Mouse (Mus musculus) midbrain, embryonic 15.5 days (tissue): ENCODE data around the gene Pcsk1n. TPM values are rescaled to one million over a fixed set of nuclear protein-coding genes. Genes with fewer than 3 reads are reported as not detected.

ENCODE experiments used
- ATAC-seq: fragments of 200-750 bp; cut with Nextera tagmentation; replicated peaks from 2 replicates; pipeline ENCODE4 v1.8.0; 2017; ENCODE audit warnings: moderate TSS enrichment
- H3K27ac ChIP-seq: fragments of 300-500 bp; sonication (generic); 2 replicates; pipeline ENCODE4 v1.5.1; 2015; ENCODE audit warnings: mild to moderate bottlenecking, inconsistent platforms
- H3K27me3 ChIP-seq: fragments of 300-500 bp; sonication (generic); replicated peaks from 2 replicates; pipeline ENCODE4 v1.6.1; 2015; ENCODE audit warnings: inconsistent platforms
- H3K36me3 ChIP-seq: fragments of 300-500 bp; sonication (generic); replicated peaks from 2 replicates; pipeline ENCODE4 v1.6.1; 2015; ENCODE audit warnings: inconsistent platforms
- H3K4me1 ChIP-seq: fragments of 300-500 bp; sonication (generic); 2 replicates; pipeline ENCODE4 v1.6.1; 2015; ENCODE audit warnings: inconsistent platforms
- H3K4me2 ChIP-seq: fragments of 300-500 bp; sonication (generic); 2 replicates; pipeline ENCODE4 v1.6.1; 2015; ENCODE audit warnings: inconsistent platforms, mild to moderate bottlenecking, moderate library complexity
- H3K4me3 ChIP-seq: fragments of 300-500 bp; sonication (generic); 2 replicates; pipeline ENCODE4 v1.5.1; 2015; ENCODE audit warnings: mild to moderate bottlenecking, inconsistent platforms
- H3K9ac ChIP-seq: fragments of 300-500 bp; sonication (generic); 2 replicates; pipeline ENCODE4 v1.6.1; 2015; ENCODE audit warnings: mild to moderate bottlenecking, inconsistent platforms
- H3K9me3 ChIP-seq: fragments of 300-500 bp; sonication (generic); 2 replicates; pipeline ENCODE4 v1.6.1; 2016; ENCODE audit warnings: inconsistent platforms
- WGBS: fragments of 180-500 bp; shearing (Covaris S2); methylation state at CpG from one replicate; pipeline ENCODE4 v1.1.7; 2015; ENCODE audit warnings: mixed read lengths; 5-methylcytosine and 5-hydroxymethylcytosine counted together
- polyA plus RNA-seq: library from polyadenylated mRNA; unstranded; fragments of >200 nt; fragmentation: Nextera tagmentation; extraction: Ambion mirVana; gene quantifications from 2 replicates; pipeline ENCODE4 v1.2.1, GENCODE M21; 2015

The Pcsk1n gene
- polyA plus RNA-seq, 1 experiment from 2014 or later: 288 TPM

DNA sequence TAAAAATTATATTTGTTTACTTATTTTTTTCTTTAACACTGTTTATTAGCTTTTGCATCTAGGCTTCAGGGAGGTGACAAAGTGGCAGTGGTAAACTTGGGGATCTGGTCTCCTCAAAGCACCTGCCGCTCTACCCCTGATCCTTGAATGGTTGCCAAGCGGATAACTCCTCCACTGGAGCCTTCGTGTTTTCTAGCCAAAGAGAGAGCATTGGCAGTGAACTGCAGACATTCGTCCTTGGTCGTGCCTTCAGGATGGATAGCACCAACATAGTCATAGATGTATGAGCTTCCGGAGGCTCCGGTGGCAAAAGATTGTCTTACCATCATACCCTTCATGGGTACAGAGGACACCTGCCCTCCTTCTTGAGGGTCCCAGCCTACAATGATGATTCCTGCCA lies 30.5 kb downstream of the Pcsk1n start:
- H3K27me3 ChIP-seq: no peaks in the 10 kb centered on the region
- no peak for ATAC-seq
- H3K4me3 ChIP-seq: no peak overlapping the region
- WGBS: 92% methylated on average over 7 of the region's 7 CpGs
- H3K9me3 ChIP-seq: no peaks in the 10 kb centered on the region
- no peak overlapping the region for H3K27ac ChIP-seq
- no peak overlapping the region for H3K9ac ChIP-seq
- peaks cover 8% of the 10 kb centered on the region; the same call in 1 of the 2 replicates for H3K4me1 ChIP-seq
- no peak overlapping the region for H3K4me2 ChIP-seq
- H3K36me3 ChIP-seq: no peaks in the 10 kb centered on the region

GRCm38 (mm10) chrX:7958868-7959267 lies 39.2 kb downstream of the Pcsk1n start:
- H3K4me2 ChIP-seq: no peak overlapping the region
- H3K4me1 ChIP-seq: no peaks in the 10 kb centered on the region
- H3K36me3 ChIP-seq: no peaks in the 10 kb centered on the region
- no peak overlapping the region for H3K9ac ChIP-seq
- no peak overlapping the region for H3K4me3 ChIP-seq
- no peaks in the 10 kb centered on the region for H3K27me3 ChIP-seq
- no peaks in the 10 kb centered on the region for H3K9me3 ChIP-seq
- no peak for ATAC-seq
- 91% methylated on average over 9 of the region's 9 CpGs for WGBS
- no peak overlapping the region for H3K27ac ChIP-seq

- no peak for ATAC-seq
- no peak overlapping the region for H3K4me3 ChIP-seq
- H3K4me2 ChIP-seq: no peak overlapping the region
- H3K36me3 ChIP-seq: no peaks in the 10 kb centered on the region
- H3K27ac ChIP-seq: no peak overlapping the region
- no peak overlapping the region for H3K9ac ChIP-seq
- no peaks in the 10 kb centered on the region for H3K27me3 ChIP-seq
- no peaks in the 10 kb centered on the region for H3K4me1 ChIP-seq
- no peaks in the 10 kb centered on the region for H3K9me3 ChIP-seq
- 74% methylated on average over 7 of the region's 7 CpGs for WGBS
Measured at GRCm38 (mm10) chrX:7963829-7964626, 44.4 kb downstream of the Pcsk1n start.

GRCm38 (mm10) chrX:7966161-7966560 lies 46.5 kb downstream of the Pcsk1n start:
- no peak for ATAC-seq
- Histone ChIP-seq H3K36me3 (no peaks in the 10 kb centered on the region), H3K9ac (no peak overlapping the region), H3K4me1 (no peaks in the 10 kb centered on the region), H3K4me3 (no peak overlapping the region), H3K27ac (no peak overlapping the region), H3K4me2 (no peak overlapping the region), H3K9me3 (no peaks in the 10 kb centered on the region), H3K27me3 (no peaks in the 10 kb centered on the region)
- 83% methylated on average over 4 of the region's 4 CpGs for WGBS

DNA sequence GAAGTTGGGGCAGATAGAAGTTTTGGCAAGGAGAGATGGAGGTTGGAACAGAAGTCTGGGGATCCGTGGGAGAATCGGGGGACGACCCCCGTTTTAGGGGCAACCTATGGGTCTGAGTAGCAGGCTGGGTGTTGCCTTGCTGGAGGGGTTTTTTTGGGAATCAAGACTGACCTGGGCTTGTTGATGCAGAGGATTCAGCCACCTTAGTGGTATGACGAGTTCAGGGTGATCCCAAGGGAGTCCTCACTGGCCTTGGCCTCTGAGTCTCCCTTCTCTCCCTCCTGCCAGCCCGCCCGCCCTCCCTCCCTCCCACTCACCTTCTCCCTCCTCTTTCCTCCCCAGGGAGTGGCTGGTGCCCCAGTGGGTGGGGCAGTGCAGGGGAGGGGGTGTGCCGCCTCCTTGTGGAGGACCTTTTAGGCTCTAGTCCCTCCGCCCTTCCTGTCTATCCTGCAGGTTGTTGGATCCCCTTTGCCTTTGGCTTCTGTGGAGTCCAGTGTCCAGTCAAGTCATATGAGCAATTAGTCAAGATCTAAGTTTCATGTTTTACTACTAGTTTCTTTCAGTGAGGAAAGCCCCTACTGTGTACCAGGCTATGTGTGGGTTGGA lies 48.1 kb downstream of the Pcsk1n start:
- H3K9me3 ChIP-seq: no peaks in the 10 kb centered on the region
- ATAC-seq: no peak

DNA sequence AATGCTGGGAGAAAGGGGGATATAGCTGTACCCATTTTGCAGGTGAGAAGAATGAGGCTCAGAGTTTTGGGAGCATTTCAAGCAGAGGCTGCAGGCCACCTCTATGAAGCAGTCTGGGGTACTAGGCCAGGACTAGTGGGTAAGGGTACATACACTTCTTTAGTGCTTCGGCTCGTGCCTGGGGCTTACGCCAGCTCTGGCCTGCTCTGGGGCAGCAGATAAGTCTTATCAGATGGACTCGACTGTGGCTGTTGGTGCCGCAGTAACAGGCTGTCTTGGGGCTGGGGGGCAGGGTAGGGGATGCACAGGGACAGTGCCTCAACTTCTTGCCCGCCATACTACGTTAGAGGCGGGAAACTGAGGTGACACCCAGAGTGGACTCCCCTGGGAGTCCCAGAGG lies 48.6 kb downstream of the Pcsk1n start:
- no peaks in the 10 kb centered on the region for H3K4me1 ChIP-seq
- no peaks in the 10 kb centered on the region for H3K9me3 ChIP-seq
- no peak overlapping the region for H3K4me3 ChIP-seq
- no peak overlapping the region for H3K9ac ChIP-seq
- no peak overlapping the region for H3K27ac ChIP-seq
- no peak for ATAC-seq
- no peaks in the 10 kb centered on the region for H3K36me3 ChIP-seq
- H3K4me2 ChIP-seq: no peak overlapping the region
- 78% methylated on average over 8 of the region's 8 CpGs for WGBS
- no peaks in the 10 kb centered on the region for H3K27me3 ChIP-seq

More for the DNA sequence above, 48.1 kb downstream of the Pcsk1n start:
- H3K27me3 ChIP-seq: no peaks in the 10 kb centered on the region
- H3K36me3 ChIP-seq: no peaks in the 10 kb centered on the region
- H3K4me3 ChIP-seq: no peak overlapping the region
- no peak overlapping the region for H3K9ac ChIP-seq
- no peak overlapping the region for H3K27ac ChIP-seq
- no peaks in the 10 kb centered on the region for H3K4me1 ChIP-seq
- no peak overlapping the region for H3K4me2 ChIP-seq
- WGBS: 88% methylated on average over 8 of the region's 9 CpGs

GRCm38 (mm10) chrX:7968899-7969298 lies 49.3 kb downstream of the Pcsk1n start:
- no peak for ATAC-seq
- H3K9me3 ChIP-seq: no peaks in the 10 kb centered on the region
- H3K4me1 ChIP-seq: no peaks in the 10 kb centered on the region
- H3K9ac ChIP-seq: no peak overlapping the region
- no peak overlapping the region for H3K27ac ChIP-seq
- H3K4me3 ChIP-seq: no peak overlapping the region
- 90% methylated on average over 3 of the region's 3 CpGs for WGBS
- H3K36me3 ChIP-seq: no peaks in the 10 kb centered on the region
- H3K27me3 ChIP-seq: no peaks in the 10 kb centered on the region
- H3K4me2 ChIP-seq: no peak overlapping the region

DNA sequence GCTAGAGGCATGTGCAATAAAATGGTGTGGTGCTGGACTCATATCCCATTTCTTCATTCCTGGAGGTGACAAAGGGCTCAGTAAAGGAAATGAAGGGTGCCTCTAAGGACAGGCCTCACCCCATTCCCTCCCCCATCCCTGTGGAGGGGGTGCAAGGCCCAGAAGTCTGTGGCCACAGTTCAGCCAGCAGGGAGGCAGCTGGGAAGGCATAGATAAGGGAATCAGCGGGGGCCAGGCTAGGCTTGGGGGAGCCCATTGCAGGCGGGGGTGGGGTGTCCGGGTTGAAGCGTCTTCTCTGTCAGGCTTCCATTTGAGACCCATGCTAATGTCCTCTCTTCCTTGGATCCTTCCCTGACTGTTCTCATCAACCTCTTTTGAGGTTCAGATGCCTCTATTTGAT lies 51.7 kb downstream of the Pcsk1n start:
- ATAC-seq: no peak
- Histone ChIP-seq H3K9ac (no peak overlapping the region), H3K4me2 (no peak overlapping the region), H3K4me3 (no peak overlapping the region), H3K9me3 (no peaks in the 10 kb centered on the region), H3K27ac (no peak overlapping the region), H3K27me3 (no peaks in the 10 kb centered on the region), H3K4me1 (no peaks in the 10 kb centered on the region), H3K36me3 (no peaks in the 10 kb centered on the region)
- WGBS: 52% methylated on average over 4 of the region's 4 CpGs

Other genes starting within 250 kb of the Pcsk1n start
- gene Plp2, start 248.4 kb upstream of the Pcsk1n start, polyA plus RNA-seq: 17.5 and 19.7 TPM in 2 replicates
- 0.09 TPM in 1 of 2 replicates, not detected in the other for gene Magix, start 238.6 kb upstream of the Pcsk1n start, polyA plus RNA-seq
- gene Gpkow, start 222.7 kb upstream of the Pcsk1n start, polyA plus RNA-seq: 44.9 and 45.8 TPM in 2 replicates
- gene Wdr45, start 205.5 kb upstream of the Pcsk1n start, polyA plus RNA-seq: 35.0 and 35.2 TPM in 2 replicates
- 0.85 and 1.3 TPM in 2 replicates for gene Gm45208, start 197.6 kb upstream of the Pcsk1n start, polyA plus RNA-seq
- gene Praf2, start 191.4 kb upstream of the Pcsk1n start, polyA plus RNA-seq: 132 and 133 TPM in 2 replicates
- 78.4 and 85.2 TPM in 2 replicates for gene Ccdc120, start 168.9 kb upstream of the Pcsk1n start, polyA plus RNA-seq
- gene Tfe3, start 157.3 kb upstream of the Pcsk1n start, polyA plus RNA-seq: 26.3 and 26.6 TPM in 2 replicates
- gene Gripap1, start 130.1 kb upstream of the Pcsk1n start, polyA plus RNA-seq: 72.3 and 78.8 TPM in 2 replicates
- gene Kcnd1, start 97.5 kb upstream of the Pcsk1n start, polyA plus RNA-seq: 2.3 and 2.9 TPM in 2 replicates
- 49.1 and 53.2 TPM in 2 replicates for gene Otud5, start 78.5 kb upstream of the Pcsk1n start, polyA plus RNA-seq
- 21.7 and 22.1 TPM in 2 replicates for gene Pim2, start 41.6 kb upstream of the Pcsk1n start, polyA plus RNA-seq
- gene Slc35a2, start 35.8 kb upstream of the Pcsk1n start, polyA plus RNA-seq: 42.2 and 42.9 TPM in 2 replicates
- 222 and 224 TPM in 2 replicates for gene Pqbp1, start 20.6 kb upstream of the Pcsk1n start, polyA plus RNA-seq
- 173 and 178 TPM in 2 replicates for gene Timm17b, start 20.5 kb upstream of the Pcsk1n start, polyA plus RNA-seq
- not detected in 2 replicates for gene Gm10491, start 12.0 kb upstream of the Pcsk1n start, polyA plus RNA-seq
- gene Gm10490, start 10.3 kb upstream of the Pcsk1n start, polyA plus RNA-seq: 1.2 TPM in 1 of 2 replicates, not detected in the other
- not detected in 2 replicates for gene Eras, start 8.8 kb downstream of the Pcsk1n start, polyA plus RNA-seq
- gene Hdac6, start 28.1 kb downstream of the Pcsk1n start, polyA plus RNA-seq: 76.8 and 79.0 TPM in 2 replicates
- gene Gata1, start 58.2 kb downstream of the Pcsk1n start, polyA plus RNA-seq: 0.12 and 0.42 TPM in 2 replicates
- gene Glod5, start 98.7 kb downstream of the Pcsk1n start, polyA plus RNA-seq: 0.27 and 0.46 TPM in 2 replicates
- gene Suv39h1, start 154.9 kb downstream of the Pcsk1n start, polyA plus RNA-seq: 40.7 and 42.0 TPM in 2 replicates
- gene Was, start 170.7 kb downstream of the Pcsk1n start, polyA plus RNA-seq: 0.13 and 0.18 TPM in 2 replicates
- gene Wdr13, start 213.1 kb downstream of the Pcsk1n start, polyA plus RNA-seq: 67.6 and 72.9 TPM in 2 replicates
- gene Rbm3, start 226.1 kb downstream of the Pcsk1n start, polyA plus RNA-seq: 272 and 285 TPM in 2 replicates